Mouse (Mus musculus) embryo, embryonic 10 days (tissue): ENCODE measurements around the gene Rnf168.
"Not testable (repeated sequence)": the region's sequence is repeated elsewhere in the genome, so short reads cannot be mapped to it uniquely, and the experiment has no call there.

Experiments used
- DNase-seq: peaks from one replicate; pipeline ENCODE4 v3.0.0-alpha.2; 2015; ENCODE audit warnings: low spot score

The Rnf168 gene

DNA sequence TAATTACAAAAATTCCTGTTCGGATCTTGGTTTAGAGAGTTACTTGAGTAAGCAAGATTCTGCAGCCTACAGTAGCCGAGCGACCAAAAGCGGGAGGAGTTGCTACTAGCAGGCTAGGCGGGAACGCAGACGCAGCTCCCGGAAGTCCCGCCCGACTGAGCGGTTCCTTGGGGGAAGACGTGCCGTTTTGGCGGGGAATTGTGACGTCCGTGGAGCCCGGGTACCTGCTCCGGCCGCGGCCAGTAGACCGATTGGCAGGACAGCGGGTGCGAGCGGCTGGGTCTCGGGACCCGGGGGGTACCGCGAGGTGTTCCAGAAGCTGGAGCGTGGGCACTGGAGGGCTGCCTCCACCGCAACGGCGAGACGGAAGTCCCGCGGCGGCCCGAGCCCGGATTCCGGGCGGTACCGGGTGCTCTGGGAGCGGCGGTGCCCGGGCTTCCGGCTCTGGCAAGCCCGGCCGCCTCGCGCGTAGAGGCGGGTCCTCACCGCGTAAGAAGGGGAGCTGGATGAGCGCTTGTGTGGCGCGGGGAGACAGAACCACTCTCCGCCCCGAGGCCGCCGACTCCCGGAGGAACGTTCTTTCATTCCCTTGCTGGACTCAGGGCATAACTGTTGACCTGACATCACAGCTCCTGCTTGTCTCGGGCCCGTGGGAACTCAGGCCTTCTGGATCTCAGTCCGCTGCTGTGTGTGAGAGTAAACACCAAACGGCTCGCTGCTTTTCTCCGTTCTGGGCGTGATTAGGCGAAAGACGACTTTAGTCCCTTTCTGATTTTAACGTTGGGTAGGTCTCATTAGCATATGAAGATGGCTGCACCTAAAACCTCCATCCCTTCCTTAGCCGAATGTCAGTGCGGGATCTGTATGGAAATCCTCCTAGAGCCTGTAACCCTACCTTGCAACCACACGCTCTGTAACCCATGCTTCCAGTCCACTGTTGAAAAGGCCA is at the start of gene Rnf168:
TSS of gene Rnf168 (plus strand) at position 152 of the 949 bp plus-strand sequence.
- DNase-seq: peak; percentile 95

DNA sequence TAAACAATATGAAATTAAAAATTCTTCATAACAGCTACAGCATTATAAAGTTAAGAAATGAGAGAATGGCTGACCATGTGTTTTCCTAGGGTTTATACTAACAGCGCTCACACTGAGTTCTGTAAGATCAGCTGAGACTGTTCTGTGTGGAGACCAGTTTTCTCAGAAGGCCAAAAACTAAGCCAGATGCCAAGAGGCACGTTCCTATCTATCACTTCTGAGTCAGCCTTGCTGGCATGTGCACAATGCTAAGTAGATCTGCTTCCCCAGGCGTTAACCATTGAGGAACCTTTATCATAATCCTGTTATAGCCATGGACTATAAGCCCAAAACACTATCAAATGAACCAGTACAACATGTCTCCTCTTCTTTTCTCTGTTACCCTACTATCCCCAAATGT is 45.2 kb upstream of the Rnf168 start:
- not testable (repeated sequence) for DNase-seq

DNA sequence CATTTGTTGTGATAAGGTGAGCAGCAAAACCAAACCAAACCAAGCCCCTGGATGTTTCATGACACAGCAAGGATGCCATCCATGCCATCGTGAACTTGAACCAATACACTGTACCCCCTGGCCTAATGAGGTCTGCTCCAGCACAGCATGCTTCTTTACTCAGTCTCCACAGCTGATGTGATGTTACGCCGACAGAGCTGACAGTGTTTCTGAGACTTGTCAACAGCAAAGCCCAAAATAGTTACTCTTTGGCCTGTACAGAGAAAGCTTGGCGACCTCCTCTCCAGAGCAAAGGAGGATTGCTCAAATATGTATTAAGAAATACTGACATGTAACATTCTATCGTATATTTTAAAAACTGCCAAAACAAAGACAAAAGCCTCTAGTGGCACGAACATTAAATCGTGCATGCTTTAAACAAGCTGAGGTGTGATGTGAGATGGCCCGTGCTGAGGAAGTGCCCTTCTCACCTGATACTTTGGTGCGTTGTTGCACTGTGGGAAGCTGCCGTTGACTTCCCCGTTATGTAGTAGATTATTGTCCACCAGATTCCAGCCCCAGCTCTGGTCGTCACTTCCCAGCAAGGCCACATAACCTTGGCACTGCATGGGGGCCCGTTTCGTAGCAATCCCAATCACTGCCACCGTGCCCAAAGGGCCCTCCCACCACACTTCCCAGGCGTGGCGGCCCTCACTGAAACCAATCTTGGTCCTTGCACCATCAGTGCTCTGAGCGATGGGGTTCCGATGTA is 39.2 kb upstream of the Rnf168 start:
- DNase-seq: no peak

DNA sequence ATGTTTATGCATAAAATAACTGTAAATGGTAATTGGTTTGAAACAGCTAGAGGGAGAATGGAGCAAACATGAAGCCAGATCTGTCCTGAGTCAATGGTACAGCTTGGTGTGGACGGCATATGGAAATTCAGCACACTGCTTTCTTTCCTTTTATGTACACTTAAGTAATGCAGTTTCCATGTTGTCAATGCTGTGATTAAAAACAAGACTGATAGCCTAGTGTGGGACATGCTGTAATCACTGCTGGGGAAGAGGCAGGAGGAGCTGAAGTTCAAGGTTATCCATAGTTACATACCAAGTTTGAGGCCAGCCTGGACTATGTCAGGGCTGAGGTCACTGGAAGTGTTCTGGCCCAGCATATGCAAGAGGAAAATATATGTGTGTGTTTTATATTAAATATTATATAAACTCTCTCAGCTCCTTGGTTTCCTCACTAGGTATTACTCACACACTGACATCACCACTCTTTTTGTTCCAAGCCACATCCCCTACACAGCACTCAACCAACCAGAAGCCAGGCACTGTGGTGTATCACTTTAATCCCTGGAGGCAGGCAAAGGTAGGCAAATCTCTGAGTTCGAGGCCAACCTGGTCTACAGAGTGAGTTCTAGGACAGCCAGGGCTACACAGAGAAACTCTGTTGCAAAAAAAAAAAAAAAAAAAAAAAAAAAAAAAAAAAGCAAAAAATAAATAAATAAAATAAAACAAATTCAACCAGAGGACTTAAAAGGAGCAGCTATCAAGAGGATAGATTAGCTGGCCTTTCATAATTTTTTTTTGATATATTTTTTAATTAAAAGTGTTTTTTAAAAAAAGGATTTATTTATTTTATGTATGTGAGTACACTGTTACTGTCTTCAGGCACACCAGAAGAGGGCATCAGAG is 37.6 kb upstream of the Rnf168 start:
- DNase-seq: no peak

DNA sequence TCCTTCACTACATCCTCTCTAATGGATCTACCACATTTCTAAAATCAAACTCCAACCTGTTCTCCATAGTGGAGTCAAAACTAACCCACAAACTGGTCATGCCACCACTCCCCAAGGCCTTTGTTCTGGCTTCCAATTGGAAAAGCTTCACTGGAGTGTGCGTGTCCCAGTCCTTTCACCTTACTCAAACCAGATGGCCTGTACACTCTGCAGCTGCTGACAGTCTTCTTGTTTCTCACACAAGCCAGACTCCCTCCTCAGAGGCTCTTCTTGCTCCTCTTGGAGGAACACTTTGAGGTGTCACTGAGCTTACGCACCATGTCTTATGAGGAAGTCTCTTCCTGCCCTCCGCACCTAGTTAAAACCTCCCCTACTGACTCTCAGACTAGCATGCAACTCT is 33.4 kb upstream of the Rnf168 start:
- DNase-seq: no peak

DNA sequence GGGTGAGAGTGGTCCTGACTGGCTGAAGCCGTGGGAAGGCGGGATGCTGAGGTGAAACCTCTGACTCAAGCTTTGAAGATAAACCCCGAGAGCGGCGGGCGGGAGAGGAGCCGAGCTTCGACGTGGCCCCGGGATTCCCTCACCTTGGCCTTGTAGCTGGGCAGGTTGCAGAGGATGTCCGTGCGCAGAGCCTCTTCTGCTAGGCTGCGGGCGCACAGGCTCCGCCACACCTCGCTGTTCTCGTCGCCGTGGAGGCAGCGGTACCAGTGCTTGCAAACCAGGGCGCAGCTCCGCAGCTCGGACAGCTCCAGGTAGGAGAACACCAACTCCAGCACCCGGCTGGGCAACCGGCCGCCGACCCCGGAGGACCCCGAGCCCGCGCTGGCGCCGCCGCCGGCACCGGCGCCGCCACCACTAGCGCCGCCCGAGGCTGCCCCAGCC is 30.9 kb upstream of the Rnf168 start:
- peak; percentile 70 for DNase-seq

DNA sequence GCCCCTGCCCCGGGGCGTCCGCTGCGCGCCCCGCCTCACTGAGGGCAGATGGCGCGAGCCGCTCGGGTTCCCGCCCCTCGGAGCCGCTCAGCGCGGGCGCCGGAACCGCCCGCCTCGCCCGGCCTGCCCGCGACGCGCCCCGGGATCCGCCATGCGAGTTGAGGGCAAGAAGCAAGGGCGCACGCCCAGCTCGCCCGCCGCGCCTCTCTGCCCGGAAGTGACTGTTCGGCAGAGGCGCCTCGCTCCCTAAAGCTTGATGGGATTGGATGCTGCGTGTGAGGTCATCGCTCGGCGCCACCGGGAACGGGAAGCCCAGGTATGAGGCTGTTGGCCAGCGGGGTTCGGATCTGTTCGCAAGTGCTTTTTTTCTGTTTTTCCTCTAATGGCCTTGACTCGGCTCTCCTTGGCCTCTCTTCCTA is 30.3 kb upstream of the Rnf168 start, which contains the start of the genes Fbxo45 and Wdr53:
TSS of gene Fbxo45 (minus strand) at position 207 of the 419 bp plus-strand sequence.
TSS of gene Wdr53 (plus strand) at position 276 of the 419 bp plus-strand sequence.
- DNase-seq: peak; percentile 98

- DNase-seq: peak; percentile 31
Measured at GRCm38 (mm10) chr16:32264225-32264624, 13.0 kb upstream of the Rnf168 start.

- DNase-seq: no peak
Measured at GRCm38 (mm10) chr16:32271291-32271690, 6.0 kb upstream of the Rnf168 start, which contains the start of gene Smco1. Gene Smco1 (plus strand): TSS chr16:32271468.

- peak; percentile 10 for DNase-seq
Measured at GRCm38 (mm10) chr16:32273338-32273737, 3.9 kb upstream of the Rnf168 start.

- DNase-seq: no peak
Measured at GRCm38 (mm10) chr16:32275041-32275440, 2.2 kb upstream of the Rnf168 start.

- no peak for DNase-seq
Measured at GRCm38 (mm10) chr16:32275830-32276229, 1.4 kb upstream of the Rnf168 start.

GRCm38 (mm10) chr16:32278396-32278795 is 1.1 kb downstream of the Rnf168 start:
- DNase-seq: no peak

DNA sequence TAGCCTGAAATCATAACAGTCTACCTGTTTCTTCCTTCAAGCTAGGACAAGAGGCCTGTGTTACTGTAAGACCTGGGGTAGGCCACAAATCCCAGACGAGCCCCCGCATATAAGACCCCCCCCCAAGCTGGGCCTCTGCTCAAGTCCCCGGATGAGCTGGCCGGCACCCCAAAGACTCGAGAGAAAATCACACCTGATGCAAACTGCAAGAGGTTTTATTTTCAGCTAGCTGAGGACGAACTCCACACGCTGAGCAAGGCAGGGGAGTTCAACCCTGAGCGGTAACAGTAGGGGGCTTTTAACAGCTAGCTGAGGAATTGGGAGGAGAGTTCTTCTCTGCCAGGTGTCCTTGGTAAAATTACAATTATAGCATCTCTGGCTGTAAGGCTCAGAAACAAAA is 3.0 kb downstream of the Rnf168 start:
- no peak for DNase-seq

- DNase-seq: no peak
Measured at GRCm38 (mm10) chr16:32282608-32283007, 5.3 kb downstream of the Rnf168 start.

GRCm38 (mm10) chr16:32291821-32292220 is 14.6 kb downstream of the Rnf168 start:
- no peak for DNase-seq

GRCm38 (mm10) chr16:32299617-32300016 is 22.4 kb downstream of the Rnf168 start:
- DNase-seq: not testable (repeated sequence)

DNA sequence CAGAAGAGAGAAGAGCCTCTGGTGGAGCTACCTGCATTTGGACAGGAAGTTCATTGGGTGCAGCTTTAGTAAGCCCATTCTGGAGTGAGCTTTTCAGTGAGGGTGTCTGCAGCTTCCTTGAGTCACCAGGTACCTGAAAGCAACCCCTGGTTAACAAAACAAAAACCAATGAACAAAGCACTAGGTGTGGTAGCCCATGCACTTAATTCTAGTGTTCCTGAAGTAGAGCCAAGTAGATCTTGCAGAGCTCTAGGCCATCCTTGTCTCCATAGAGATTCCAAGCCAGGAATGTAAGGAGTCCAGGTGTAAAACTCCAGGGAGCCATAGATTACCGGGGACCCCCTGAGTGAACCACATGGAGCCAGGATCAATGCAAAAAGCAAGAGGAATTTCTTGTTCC is 25.8 kb downstream of the Rnf168 start:
- DNase-seq: no peak

- DNase-seq: no peak
Measured at GRCm38 (mm10) chr16:32303886-32304285, 26.6 kb downstream of the Rnf168 start.

DNA sequence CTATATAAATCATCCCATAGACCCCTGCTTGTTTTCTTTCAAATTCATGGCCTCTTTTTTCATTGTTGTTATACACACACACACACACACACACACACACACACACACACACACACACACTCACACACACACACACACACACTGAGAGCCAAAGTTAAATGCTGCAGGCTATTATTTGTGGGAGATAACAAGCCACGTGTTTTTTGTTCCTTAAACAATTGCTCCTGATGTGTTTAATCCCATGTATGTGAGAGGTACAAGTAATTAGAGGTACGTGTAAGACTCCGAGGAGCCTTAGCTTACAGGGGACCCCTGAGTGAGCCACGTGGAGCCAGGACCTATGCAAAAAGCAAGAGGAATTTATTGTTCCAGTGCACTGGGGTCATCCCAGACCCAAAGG is 34.7 kb downstream of the Rnf168 start:
- DNase-seq: no peak

- DNase-seq: peak; percentile 54
Measured at GRCm38 (mm10) chr16:32312386-32312785, 35.1 kb downstream of the Rnf168 start.

GRCm38 (mm10) chr16:32312859-32313258 is 35.6 kb downstream of the Rnf168 start:
- no peak for DNase-seq
